Mouse (Mus musculus) retina, postnatal 1 day (tissue): Measurements from ENCODE around the gene Gm11541.
A peak's percentile ranks its signal among the peaks of the same experiment; 100 is the strongest.

Experiments
- DNase-seq: peaks from one replicate; pipeline ENCODE4 v3.0.0-alpha.2; 2012

Gene Gm11541

DNA sequence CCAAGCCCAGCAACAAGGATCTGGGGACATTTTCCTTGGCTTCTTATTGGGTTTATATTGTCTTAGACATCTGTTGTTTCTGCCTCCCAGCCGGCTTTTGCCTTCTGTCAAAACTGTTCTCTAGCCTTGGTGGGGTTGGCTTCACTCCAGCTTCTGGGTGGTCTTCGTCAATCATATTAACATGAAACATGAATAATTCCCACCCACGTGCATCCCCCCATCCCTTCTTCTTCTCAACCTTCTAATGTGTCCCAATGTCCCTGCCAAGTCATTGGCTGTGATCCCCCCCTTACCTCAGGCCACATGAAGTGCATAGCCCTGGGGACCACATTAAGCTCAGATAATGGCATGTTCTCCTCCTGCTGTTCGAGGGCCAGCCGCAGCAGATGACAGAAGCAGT lies at the start of gene Gm11541:
TSS of gene Gm11541 (minus strand) at position 28 of the 400 bp plus-strand sequence.
- DNase-seq = peak; percentile 74

DNA sequence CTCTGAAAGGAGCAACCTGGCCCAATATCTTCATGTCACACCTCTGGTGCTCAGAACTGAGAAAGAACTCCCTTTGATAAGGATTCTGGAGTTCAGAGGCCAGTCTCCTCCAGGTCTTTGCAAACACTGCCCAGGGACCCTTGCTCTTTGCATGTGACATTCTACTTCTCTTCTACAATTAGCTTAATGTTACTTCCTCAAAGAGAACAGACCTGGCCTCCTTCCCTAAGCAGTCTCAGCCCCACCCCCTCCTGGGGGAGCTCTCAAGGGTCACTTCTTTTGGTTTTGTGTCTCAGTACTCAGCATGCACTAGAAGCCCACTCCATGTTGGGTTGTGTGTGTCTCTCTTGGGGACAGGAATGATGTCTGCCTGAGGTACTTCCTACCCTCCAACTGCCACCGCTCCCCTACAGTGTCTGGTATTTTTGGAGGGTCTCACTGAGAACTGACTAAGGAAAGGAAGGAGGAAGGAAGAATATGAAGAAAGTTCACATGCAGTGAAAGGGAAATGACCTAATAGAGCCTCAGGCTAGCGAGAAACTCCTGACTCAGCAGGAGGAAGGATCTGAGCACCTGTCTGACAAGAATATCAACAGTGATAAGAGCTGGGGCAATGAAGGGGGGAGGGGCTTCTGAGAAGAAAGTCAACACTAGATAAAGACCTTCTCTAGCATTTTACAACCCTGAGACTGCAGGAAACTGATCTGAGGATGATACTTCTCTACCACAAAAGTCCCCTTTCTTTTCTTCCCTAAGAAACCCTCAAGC lies 48.8 kb upstream of the Gm11541 start:
- DNase-seq = no peak

DNA sequence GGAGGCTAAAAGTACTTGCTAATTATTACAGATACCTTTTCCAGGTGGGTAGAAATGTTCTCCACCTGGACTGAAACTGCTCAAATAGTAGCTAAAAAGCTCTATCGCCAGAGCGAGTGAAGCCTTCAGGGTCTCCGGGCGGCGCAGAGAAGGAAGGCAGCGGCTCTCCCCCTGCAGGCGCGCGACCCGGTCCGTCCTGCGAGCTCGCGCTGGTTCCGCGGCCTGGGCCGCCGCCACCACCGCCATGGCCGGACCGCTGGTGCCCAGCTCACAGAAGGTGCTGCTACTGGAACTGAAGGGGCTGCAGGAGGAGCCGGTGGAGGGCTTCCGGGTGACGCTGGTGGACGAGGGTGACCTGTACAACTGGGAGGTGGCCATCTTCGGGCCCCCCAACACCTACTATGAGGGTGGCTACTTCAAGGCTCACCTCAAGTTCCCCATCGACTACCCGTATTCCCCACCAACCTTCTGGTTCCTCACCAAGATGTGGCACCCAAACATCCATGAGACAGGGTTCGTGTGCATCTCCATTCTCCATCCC lies 37.5 kb upstream of the Gm11541 start, which contains the start of gene Cdc34b:
TSS of gene Cdc34b (plus strand) at position 51 of the 541 bp plus-strand sequence.
- no peak for DNase-seq

DNA sequence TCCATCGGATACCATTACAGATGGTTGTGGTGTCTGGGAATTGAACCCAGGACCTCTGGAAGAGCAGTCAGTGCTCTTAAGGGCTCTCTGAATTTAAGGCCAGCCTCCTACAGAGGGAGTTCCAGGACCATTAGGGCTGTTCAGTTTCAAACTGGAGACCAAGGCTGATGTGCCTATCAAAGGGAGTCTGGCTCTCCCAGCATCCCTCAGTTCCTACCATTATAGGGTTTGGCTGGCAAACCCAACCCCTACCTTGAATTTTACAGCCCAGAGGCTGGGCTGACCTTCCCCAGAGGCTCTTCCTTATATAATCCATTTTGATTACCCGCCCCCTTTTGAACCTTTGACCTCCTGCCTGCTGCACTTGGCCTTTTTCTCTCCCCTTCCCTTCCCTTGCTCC lies 31.4 kb upstream of the Gm11541 start:
- no peak for DNase-seq

DNA sequence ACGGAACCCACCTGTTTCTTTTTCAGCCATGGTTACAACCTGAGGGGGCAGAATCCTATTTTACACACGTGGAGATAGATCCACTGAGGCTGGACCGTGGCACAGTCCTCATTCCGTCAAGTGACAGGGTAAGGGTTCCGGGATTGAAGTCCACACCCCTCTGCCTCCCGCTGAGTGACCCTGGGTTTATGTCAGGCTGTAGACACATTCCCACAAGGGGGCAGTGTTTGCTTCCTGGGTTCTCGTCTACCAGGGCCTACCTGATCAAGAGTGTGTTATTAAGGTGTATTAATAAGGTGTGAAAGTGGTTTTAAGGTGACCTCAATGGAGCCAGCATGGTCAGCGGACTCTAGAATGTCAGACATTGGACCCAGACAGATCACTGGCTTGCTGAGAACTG lies 28.5 kb upstream of the Gm11541 start:
- DNase-seq = peak; percentile 39

DNA sequence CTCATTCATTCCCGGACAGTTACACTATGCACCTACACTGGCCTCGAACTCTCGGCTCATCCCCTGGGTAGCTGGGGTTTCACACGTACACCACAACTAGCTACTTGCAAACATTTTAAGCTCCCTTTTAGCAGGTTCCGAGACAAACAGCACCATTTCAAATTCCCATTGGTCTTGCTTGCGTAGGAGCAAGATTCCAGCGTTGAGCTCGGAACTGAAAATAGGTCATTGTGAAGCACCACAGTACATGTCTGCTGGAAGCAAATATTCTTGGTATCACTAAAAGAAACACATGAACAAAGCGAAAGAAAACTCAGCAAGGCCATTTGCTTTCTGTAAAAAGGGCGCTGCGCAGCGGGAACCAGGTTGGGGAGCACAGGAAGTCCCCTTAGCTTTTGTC lies 26.9 kb upstream of the Gm11541 start:
- DNase-seq = peak; percentile 9

DNA sequence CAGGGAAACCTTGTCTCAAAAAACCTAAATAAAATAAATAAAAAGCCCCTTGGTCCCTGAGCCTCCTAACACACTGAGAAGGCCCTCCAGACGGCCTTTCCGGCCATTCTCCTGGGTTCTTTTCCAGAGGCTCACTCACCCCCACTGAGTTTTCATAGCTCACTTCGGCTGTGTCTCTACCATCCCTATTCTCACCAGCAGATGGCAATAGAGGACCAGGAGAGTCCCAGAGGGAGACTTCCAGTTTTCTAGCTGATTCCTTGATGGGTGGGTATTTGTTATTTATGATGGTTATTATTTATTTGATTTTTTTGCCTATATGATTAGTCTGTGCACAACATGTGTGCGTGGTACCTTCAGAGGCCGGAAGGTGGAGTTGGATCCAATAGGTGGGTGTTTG lies 26.0 kb upstream of the Gm11541 start:
- peak; percentile 82 for DNase-seq

DNA sequence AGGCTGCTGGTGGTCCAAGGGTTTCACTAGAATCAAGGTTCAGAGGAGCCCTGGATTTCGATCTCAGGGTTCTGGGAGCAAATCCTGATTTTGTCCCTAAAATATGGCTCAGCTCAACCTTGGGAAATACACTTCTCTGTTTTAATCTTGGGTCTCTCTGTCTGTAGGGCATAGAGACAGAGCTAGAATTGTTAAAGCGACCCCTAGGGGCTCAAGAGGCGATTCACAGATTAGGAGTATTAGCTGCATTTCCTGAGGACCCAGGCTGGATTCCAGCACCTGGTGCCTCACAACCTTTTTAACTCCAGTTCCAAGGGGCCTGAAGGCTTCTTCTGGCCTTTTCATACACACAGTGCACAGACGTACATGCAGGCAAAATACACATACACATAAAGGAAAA lies 25.3 kb upstream of the Gm11541 start:
- DNase-seq = peak; percentile 30

DNA sequence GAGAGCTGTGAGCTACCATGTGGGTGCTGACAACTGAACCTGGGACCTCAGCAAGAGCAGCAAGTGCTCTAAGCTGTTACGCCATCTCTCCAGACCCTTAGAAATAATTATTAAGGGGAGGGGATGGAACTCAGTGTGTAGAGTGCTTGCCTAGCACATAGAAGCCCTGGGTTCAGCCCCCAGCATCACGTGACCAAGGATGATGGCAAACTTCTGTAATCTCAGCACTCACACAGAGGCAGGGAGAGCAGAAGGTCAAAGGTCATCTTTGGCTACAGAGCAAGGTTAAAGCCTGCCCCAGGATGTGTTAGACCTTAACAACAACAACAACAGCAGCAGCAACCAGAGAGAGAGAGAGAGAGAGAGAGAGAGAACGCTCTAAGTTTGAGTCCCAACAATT lies 24.2 kb upstream of the Gm11541 start:
- no peak for DNase-seq

DNA sequence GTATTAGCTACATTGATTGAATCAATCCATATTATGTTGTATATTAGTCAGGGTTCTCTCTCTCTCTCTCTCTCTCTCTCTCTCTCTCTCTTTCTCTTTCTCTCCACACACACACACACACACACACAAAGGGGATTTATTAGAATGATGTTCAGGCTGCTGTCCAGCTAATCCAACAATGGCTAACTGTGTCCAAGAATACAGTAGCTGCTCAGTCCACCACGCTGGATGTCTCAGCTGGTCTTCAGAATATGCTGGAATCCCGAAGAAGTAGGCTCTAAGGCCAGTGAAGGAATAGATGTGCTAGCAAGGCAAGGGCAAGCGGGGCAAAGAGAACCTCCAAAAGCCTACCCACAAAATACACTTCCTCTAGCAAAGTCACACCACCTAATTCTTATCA lies 23.0 kb upstream of the Gm11541 start:
- DNase-seq = no peak

DNA sequence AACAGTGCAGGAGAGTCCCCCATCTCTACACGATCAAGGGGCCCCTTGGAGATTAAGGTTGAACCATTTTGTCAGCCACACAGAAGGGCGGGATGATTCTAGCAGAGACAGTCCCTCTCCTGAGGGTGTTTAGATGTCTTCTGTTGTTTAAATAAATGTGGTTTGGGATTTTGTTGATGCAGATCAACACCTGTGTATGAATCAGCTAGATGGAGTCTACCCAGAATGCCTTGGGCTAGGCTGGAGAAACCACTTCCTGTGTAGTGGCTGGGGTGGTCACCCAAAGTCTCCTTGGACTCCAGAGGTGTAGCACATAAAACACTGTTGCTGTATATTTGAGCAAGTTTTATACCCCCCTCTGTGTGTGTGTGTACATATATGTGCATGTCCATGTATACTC lies 14.9 kb upstream of the Gm11541 start:
- DNase-seq = no peak

DNA sequence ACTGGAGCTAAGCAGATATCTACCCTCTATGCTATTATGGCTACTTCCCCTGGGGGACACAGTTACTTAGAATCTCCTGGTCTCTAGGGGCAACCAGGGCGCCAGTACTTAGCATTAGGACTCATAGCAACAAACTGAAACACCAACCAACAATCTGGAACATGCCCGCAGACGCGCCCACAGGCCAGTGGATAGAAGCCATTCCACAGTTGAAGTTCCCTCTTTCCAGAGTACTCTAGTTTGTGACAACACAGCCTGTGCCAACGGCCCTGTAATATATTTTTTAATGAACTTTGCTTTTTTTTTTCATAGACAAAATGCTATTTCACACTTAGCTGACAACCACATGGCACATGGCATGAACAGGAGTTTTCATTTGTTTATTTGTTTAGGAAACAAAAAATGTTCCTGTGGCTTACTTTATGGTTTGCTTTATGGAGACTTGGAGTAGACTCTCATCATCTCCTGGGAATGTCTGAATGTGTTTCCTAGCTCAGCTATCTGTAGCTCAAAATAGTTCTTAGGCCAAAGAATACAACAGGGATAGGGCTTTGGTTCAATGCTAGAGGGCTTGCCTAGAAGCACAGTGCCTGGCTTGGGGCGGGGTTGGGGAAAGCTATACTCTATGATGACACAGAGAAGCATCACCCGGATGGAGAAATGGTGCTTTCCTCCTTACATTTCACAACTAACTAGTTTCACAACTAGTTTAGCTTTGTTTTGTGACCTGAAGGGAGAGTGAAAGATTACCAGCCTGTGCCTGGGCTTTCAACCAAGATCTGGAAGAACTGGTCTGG lies 14.0 kb upstream of the Gm11541 start:
- peak; percentile 15 for DNase-seq

DNA sequence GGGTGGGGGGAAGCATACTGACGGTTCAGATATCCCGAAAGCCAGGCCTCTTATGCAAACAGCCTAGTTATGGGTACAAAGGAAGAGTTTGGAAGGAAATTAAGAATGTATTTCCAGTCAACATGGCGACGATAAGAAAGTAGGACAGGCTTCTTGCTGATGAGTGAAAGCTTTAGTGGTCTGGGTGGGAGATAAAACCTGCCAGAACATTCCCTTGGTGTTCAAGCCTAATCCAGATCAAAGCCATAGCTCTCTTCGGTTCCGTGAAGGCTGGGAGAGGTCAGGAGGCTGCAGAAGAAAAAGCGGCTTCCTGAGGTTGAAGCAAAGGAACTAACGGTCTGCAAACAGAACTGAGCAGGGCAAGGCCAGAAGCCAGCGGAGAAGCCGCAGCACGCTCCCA lies 12.9 kb upstream of the Gm11541 start:
- no peak for DNase-seq

DNA sequence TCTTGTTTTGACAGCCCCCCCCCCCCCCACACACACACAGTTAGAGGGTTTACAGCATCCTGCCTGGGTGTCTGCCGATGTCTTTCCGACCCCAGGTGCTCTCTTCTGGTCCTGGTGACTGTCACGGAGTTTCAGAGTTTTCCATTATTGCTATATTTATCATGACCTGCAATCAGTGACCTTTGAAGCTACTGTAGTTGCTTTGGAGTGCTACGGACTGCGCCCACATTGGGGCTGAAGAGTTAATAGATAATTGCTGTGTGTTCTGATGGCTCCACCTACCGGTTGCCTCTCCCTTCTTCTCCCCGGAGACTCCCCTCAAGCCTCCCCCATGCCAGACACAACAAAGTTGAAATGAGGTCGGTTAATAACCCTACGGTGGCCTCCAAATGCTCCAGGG lies 12.5 kb upstream of the Gm11541 start:
- DNase-seq = peak; percentile 92

DNA sequence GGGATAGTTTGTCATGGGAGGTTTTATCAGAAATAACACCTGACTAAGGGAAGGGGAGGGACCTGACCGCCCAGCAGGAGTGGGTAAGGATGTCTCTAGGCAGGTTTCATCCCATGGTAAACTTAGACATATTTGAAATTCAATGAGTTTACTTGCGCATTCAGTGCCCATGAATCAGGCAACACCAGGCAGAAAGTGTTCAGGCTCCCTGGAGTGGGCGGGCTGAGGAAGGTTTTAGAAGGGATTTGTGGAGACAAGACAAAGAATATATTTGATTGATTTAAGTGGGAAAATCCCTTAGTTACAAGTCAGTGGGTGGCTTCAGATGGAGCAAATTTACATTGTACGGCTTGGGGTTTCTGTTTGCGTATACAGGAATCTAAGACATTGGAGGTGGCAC lies 11.3 kb upstream of the Gm11541 start:
- no peak for DNase-seq

DNA sequence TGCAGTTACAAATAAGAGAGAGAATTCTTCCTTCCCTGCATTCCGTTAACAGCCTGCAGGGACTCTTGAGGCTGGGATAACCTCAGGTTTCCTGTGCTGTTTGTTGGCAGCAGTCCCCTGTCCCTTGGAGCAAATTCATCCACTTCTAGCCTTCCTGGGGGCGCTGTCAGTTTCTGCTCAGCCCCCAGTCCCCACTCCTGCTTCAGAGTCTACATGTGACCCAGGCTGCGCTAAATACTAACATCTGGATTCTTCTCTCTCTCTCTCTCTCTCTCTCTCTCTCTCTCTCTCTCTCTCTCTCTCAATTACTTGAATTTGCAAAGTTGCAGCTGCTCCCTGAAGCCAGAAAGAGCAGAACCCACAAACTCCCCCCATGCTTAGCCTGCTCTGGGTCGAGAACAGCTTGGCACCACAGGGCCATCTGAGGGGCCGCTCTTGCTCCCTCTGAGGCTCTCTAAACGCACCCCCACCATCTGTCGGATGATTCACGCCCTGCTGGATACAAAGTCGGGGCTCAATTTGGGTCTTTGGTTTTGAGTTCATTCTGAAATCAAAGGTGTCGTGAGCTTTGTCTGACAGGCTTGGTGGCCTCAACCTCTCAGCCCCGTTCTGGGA lies 9.1 kb upstream of the Gm11541 start:
- DNase-seq = peak; percentile 24

DNA sequence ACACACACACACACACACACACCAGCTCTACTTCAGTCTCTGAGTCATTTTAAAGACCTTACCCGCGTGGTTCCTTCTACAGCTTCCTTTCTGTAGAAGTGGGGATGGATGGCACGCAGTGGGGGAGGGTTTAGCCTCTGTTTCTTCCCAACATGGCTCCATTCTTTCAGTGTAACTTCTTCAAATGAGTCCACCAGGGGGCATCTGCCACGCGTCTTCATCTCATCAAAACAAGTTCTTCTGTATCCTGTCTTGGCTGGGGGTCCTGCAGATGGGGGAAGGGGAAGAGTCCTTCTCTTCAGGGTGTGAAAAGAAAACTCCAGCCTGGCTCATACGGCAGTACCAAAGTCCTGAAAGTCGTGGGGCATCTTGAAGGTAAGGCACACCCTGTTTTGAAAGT lies 279 bp downstream of the Gm11541 start:
- peak; percentile 57 for DNase-seq

DNA sequence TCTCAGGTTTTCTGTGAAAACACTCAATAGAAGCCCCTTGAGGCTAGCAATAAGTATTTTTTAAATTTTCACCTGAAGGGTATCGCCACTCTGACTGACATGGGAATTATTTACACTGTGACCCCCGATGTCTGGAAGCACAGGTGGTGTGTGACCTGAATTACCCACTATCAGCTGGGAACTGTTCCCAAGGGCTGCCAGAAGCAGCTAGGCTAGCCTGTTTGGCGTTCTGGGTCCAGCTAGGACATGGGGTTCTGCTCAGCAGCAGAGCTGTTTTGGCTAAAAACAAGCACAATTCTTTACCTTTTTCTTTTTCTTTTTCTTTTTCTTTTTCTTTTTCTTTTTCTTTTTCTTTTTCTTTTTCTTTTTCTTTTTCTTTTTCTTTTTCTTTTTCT lies 2.1 kb downstream of the Gm11541 start:
- no peak for DNase-seq

DNA sequence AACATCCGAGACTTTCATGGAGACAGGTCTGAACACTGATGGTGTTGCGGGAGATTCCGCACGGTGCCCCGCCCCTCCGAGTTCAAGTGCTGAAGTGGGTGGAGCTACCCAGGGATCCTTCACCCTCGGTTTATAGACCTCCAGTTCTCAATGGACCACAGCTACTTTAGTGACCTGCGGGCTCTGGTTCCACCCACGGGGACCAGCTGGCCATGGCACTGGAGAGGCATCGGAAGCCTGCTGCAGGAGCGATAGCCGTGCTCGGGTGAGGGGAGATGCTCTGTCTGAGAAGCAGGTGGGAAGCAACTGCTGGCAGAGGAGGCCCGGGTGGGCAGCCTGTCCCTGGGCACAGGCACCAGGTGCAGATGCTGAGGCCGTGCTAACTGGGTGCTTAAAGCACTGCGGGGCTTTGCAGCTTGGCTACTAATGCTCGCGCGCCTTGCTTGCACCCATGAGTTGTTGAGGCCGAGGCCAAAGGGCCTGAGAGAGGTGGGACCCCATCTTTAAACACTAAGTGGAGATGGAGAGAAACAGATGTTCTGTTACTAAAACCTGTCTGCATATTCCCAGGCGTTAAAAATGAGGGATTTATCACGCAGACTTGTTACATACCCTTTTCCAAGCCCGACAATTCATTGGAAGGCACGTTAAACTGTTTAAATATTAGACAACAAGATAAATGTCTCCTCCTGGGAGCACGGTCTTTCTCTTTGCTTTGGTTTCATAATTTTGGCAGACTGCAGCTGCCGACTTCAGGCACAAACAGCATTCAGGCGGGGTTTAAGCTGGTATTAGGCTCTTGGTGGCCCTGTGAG lies 2.7 kb downstream of the Gm11541 start:
- DNase-seq = peak; percentile 27

DNA sequence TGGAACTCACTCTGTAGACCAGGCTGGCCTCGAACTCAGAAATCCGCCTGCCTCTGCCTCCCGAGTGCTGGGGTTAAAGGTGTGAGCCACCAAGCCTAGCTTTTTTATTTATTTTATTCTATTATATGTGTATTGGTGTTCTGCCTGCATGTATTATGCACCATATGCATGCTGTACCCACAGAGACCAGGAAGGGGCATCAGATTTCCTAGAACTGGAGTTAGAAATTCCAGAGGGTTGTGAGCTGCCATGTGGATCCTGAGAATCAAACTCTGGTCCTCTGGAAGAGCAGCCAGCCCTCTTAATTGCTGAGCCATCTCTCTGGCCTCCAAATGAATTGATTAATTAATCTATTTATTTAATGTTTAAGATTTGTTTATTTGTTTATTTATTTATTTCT lies 4.9 kb downstream of the Gm11541 start:
- DNase-seq = no peak

DNA sequence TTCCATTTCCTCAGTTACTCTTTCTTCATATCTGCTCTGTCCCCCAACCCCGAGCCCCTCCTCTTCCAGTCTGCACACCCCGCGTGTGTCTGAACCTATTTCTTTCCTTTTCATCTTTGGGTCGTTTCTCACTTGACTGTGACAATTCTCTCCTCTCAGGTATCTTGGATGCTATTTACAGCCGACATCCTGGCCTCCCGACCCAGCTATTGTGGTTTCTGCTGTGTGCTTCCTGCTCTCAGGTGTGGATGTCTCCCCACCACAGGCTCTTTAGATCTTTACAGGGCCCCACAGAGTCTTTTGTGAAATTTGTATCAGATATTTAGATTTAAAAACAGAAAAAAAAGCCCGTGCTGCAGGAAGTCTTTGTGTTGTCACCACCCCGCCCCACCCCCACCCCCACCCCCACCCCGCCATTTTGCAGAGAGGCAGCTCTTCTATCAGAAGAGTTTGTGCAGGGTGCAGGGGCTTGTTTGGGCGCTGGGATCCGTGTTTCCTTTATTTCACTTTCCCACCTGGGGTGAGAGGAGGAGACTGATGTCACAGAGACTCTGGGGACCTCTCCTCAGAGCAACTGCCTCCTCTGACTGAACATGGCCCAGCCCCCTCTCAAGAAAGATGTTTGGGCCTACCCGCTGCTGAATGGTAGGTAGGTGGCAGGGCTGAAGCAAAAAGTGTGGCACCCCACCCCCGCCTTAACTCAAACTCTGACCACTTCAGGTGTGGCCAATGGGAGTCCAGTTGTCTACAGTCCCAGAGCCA lies 6.4 kb downstream of the Gm11541 start:
- no peak for DNase-seq

DNA sequence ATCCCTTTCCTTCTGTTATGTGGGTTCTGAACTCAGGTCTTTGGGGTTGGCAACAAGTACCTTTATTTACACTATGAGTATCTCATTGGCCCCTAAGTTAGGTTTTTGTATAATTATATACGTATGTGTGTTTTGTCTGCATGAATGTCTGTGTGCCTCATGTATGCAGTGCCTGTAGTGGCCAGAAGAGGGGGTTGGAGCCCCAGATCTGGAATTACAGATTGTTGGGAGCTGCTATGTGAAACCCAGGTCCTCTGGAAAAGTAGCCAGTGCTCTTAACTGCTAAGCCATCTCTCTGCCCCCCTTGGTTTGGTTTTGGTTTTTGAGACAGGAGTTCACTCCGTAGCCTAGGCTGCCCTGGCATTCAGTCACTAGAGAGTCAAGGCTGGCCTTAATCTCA lies 7.2 kb downstream of the Gm11541 start:
- no peak for DNase-seq
